Mouse (Mus musculus): Measurements from ENCODE around the gene Crot. TPM values are rescaled to one million over a fixed set of nuclear protein-coding genes. Genes with fewer than 3 reads are reported as not detected.

The Crot gene
- polyA plus RNA-seq (2012; rRNA removed): 2.4 and 3.4 TPM in 2 replicates

DNA sequence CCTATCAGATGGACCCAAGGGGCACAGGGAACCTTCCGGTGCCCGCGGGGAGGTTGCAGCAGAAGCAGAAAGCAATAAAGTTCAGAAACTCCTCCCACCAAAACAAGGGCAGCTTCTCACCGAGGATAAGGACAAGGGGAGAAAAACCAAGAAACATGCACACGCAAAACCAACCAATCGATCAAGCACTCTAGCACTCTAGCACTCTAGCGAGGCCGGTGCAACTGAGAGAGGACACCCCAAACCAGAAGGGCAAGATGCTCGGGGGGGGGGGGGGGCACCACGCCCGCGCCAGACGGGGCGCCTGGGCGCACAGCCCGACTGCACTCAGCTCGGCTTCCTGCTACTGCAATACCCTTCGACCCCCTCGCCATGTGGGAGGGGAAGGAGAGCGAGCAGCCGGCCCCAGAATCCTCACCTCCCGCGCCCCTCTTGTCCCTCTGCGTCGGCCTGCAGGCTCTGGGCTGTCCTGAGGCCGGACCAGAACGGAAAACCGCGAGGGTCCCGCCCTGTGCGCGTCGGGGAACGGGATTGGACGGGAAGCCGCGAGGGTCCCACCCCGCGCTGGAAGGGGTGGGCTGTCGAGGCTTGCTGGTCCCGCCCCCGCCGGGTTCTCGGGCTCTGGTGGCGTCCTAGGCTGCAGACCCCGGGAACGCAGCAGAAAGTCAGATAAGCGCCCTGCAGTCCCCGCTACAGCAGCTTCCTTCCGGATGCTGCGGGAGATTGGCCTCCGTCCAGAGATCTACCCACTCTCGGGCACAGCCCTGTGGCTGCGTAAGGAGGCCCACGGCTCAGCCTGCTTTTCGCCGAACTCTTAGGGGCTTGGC is at the start of gene Crot:
Gene Crot (minus strand): TSS at position 639 of the 827 bp plus-strand sequence.

Other genes starting within 250 kb of the Crot start
- gene Abcb1b, start 199.2 kb downstream of the Crot start, polyA plus RNA-seq (2012; rRNA removed): 0.09 and 0.49 TPM in 2 replicates
- gene Abcb4, start 103.6 kb downstream of the Crot start, polyA plus RNA-seq (2012; rRNA removed): 0.03 TPM in 1 of 2 replicates, not detected in the other
- 3.6 and 4.9 TPM in 2 replicates for gene Tmem243, start 103.3 kb upstream of the Crot start, polyA plus RNA-seq (2012; rRNA removed)
- gene Dmtf1, start 164.5 kb upstream of the Crot start, polyA plus RNA-seq (2012; rRNA removed): 0.61 and 1.3 TPM in 2 replicates

All from stomach, adult 2 months (tissue).